ENCODE assay signal across 7 mouse cellular contexts in the genomic region with DNA sequence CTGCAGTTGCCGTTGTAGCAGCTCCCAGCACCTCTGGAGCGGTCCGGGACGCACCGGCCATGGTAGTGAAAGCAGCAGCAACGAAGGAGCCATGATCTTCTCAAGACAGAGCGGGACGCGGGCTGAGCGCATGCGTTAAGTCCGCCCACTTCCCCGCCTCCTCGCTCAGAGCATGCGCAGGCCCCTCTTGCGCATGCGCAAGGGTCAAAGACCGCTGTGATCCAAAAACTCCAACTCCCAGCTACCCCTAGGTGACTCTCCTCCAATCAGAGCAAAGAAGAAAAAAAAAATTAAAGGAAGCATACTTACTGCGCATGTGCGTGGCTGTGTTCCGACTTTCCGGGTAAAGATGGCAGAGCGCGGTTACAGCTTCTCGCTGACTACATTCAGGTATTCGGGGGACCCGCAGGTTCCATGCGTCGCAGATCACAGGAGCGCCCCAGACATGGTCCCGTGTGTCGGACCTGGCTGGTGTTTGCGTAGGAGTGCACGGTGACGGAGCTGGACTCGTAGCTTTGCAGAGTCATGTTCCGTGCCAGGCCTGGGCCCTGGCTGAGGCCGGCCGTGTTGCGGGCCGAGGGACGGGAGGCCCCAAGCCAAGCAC. TPM values are rescaled to one million over a fixed set of nuclear protein-coding genes. Genes with fewer than 3 reads are reported as not detected.
DNase-seq lines count a peak whose midpoint lies in the region; ATAC-seq and TF ChIP-seq lines count a peak whose summit lies in the region.

A gene (minus strand): TSS at position 240 of the 604 bp plus-strand sequence.
A gene (plus strand): TSS at position 315 of the 604 bp plus-strand sequence.

- H3K36me3 ChIP-seq in embryonic facial prominence, embryonic 10.5 days (replicated peaks) = peaks cover 55% of the 10 kb centered on the region
- H3K36me3 ChIP-seq in intestine, postnatal 0 days (ENCODE audit: control insufficient read depth, insufficient read depth) = peaks cover 16% of the 10 kb centered on the region
- H3K36me3 ChIP-seq in midbrain, embryonic 12.5 days = peaks cover 26% of the 10 kb centered on the region
- H3K36me3 ChIP-seq in small intestine, adult 2 months (ENCODE audit: control insufficient read depth, insufficient read depth, low read length) = peaks cover 21% of the 10 kb centered on the region

- peak; percentile 97 for DNase-seq in adrenal gland, postnatal 10 days
- peak; percentile 98 for DNase-seq in embryonic facial prominence, embryonic 10.5 days (ENCODE audit: low spot score)
- peak; percentile 83 for DNase-seq in gonadal fat pad, adult 2 months (ENCODE audit: low read depth)
- peak; percentile 97 for DNase-seq in left cerebral cortex, postnatal 4 days

- H3K9ac ChIP-seq in intestine, postnatal 0 days (ENCODE audit: low read depth, low read length) = peak within 1 kb of the TSS; percentile 89
- H3K9ac ChIP-seq in midbrain, embryonic 12.5 days (replicated peaks) = peak within 1 kb of the TSS; percentile 86

- H3K4me2 ChIP-seq in intestine, postnatal 0 days (replicated peaks; ENCODE audit: low read depth) = peak within 1 kb of the TSS; percentile 68
- peak within 1 kb of the TSS; percentile 59 for H3K4me2 ChIP-seq in midbrain, embryonic 12.5 days (replicated peaks)

- ATAC-seq in intestine, postnatal 0 days = peak; percentile 100
- peak; percentile 98 for ATAC-seq in midbrain, embryonic 12.5 days (ENCODE audit: low FRiP score, low read depth)

- H3K9me3 ChIP-seq in embryonic facial prominence, embryonic 10.5 days = no peaks in the 10 kb centered on the region
- no peaks in the 10 kb centered on the region for H3K9me3 ChIP-seq in intestine, postnatal 0 days (ENCODE audit: control insufficient read depth)
- no peaks in the 10 kb centered on the region for H3K9me3 ChIP-seq in midbrain, embryonic 12.5 days

- TF ChIP-seq CTCF in intestine, postnatal 0 days (IDR thresholded peaks at IDR 0.05; ENCODE audit: low read depth) = no peak
- TF ChIP-seq CTCF in small intestine, adult 2 months (IDR thresholded peaks at IDR 0.05; ENCODE audit: extremely low read depth, insufficient read length, insufficient replicate concordance, low read depth, low read length) = no peak

- H3K27me3 ChIP-seq in embryonic facial prominence, embryonic 10.5 days (replicated peaks; ENCODE audit: low read depth, poor library complexity, severe bottlenecking) = no peaks in the 10 kb centered on the region
- H3K27me3 ChIP-seq in intestine, postnatal 0 days (replicated peaks; ENCODE audit: control insufficient read depth, insufficient read depth, low read length) = no peaks in the 10 kb centered on the region
- H3K27me3 ChIP-seq in midbrain, embryonic 12.5 days = no peaks in the 10 kb centered on the region
- H3K27me3 ChIP-seq in small intestine, adult 2 months (ENCODE audit: control insufficient read depth, insufficient read depth, low read length) = no peaks in the 10 kb centered on the region

- 0 out of 2 replicates have a peak, but pooled peaks cover 7% of the 10 kb centered on the region for H3K4me1 ChIP-seq in embryonic facial prominence, embryonic 10.5 days
- 0 out of 2 replicates have a peak, but pooled peaks cover 5% of the 10 kb centered on the region for H3K4me1 ChIP-seq in intestine, postnatal 0 days (replicated peaks; ENCODE audit: control insufficient read depth, insufficient read depth, low read length)
- H3K4me1 ChIP-seq in midbrain, embryonic 12.5 days = peaks cover 14% of the 10 kb centered on the region; the same call in 1 of the 2 replicates
- peaks cover 3% of the 10 kb centered on the region; the same call in 1 of the 2 replicates for H3K4me1 ChIP-seq in small intestine, adult 2 months (ENCODE audit: control insufficient read depth, insufficient read depth, insufficient read length, low read length)

- peak; percentile 77 for TF ChIP-seq POLR2A in small intestine, adult 2 months (IDR thresholded peaks at IDR 0.05; ENCODE audit: low read depth, low read length)

- H3K4me3 ChIP-seq in embryonic facial prominence, embryonic 10.5 days = peak within 1 kb of the TSS; percentile 92
- peak within 1 kb of the TSS; percentile 80 for H3K4me3 ChIP-seq in intestine, postnatal 0 days (ENCODE audit: low read depth, low read length)
- H3K4me3 ChIP-seq in midbrain, embryonic 12.5 days = peak within 1 kb of the TSS; percentile 90
- H3K4me3 ChIP-seq in small intestine, adult 2 months (ENCODE audit: low read depth, low read length) = peak within 1 kb of the TSS; percentile 99

- WGBS in embryonic facial prominence, embryonic 10.5 days = under 1% methylated on average over 42 of the region's 42 CpGs
- under 1% methylated on average over 42 of the region's 42 CpGs for WGBS in intestine, postnatal 0 days
- under 1% methylated on average over 42 of the region's 42 CpGs for WGBS in midbrain, embryonic 12.5 days
- WGBS in small intestine, adult 2 months = under 1% methylated on average over 42 of the region's 42 CpGs

- intact Hi-C loops in left cerebral cortex, postnatal 4 days (cut with DNase I) = loop anchor here (10.0 kb wide), 1 partner anchor 308 kb away; no protein-coding TSS in a partner anchor

- peak within 1 kb of the TSS; percentile 84 for H3K27ac ChIP-seq in embryonic facial prominence, embryonic 10.5 days (replicated peaks)
- peak within 1 kb of the TSS; percentile 85 for H3K27ac ChIP-seq in intestine, postnatal 0 days (ENCODE audit: low read depth, low read length)
- peak within 1 kb of the TSS; percentile 71 for H3K27ac ChIP-seq in midbrain, embryonic 12.5 days (replicated peaks)
- H3K27ac ChIP-seq in small intestine, adult 2 months (ENCODE audit: insufficient read depth, low read depth, low read length) = peak within 1 kb of the TSS; percentile 85

RNA-seq across cellular contexts. Expression of the first gene that starts in this region (rescaled TPM):
- total RNA-seq in adrenal gland, postnatal 10 days (2021) = 10 to 100 TPM; 57.5 to 61.1 TPM
- 111 and 113 TPM in 2 replicates for polyA plus RNA-seq in embryonic facial prominence, embryonic 10.5 days (2016; fragmentation: Nextera tagmentation; extraction: Ambion mirVana)
- 8.1 and 9.3 TPM in 2 replicates for polyA plus RNA-seq in gonadal fat pad, adult 2 months (2012; rRNA removed)
- polyA plus RNA-seq in intestine, postnatal 0 days (2015; fragmentation: Nextera tagmentation; extraction: Ambion mirVana) = 105 and 107 TPM in 2 replicates
- 10 to 100 TPM; 36.0 to 41.0 TPM for total RNA-seq in left cerebral cortex, postnatal 4 days (2021)
- 107 and 114 TPM in 2 replicates for polyA plus RNA-seq in midbrain, embryonic 12.5 days (2016; fragmentation: Nextera tagmentation; extraction: Ambion mirVana)
- polyA plus RNA-seq in small intestine, adult 2 months (2012; rRNA removed) = 1.8 and 2.4 TPM in 2 replicates

RNA-seq across cellular contexts. Expression of the second gene that starts in this region (rescaled TPM):
- 10 to 100 TPM; 94.3 to 99.3 TPM for total RNA-seq in adrenal gland, postnatal 10 days (2021)
- 241 and 244 TPM in 2 replicates for polyA plus RNA-seq in embryonic facial prominence, embryonic 10.5 days (2016; fragmentation: Nextera tagmentation; extraction: Ambion mirVana)
- 46.5 and 49.2 TPM in 2 replicates for polyA plus RNA-seq in gonadal fat pad, adult 2 months (2012; rRNA removed)
- polyA plus RNA-seq in intestine, postnatal 0 days (2015; fragmentation: Nextera tagmentation; extraction: Ambion mirVana) = 178 and 183 TPM in 2 replicates
- total RNA-seq in left cerebral cortex, postnatal 4 days (2021) = 10 to 100 TPM; 71.1 to 72.2 TPM
- polyA plus RNA-seq in midbrain, embryonic 12.5 days (2016; fragmentation: Nextera tagmentation; extraction: Ambion mirVana) = 174 and 178 TPM in 2 replicates
- polyA plus RNA-seq in small intestine, adult 2 months (2012; rRNA removed) = 11.8 and 24.8 TPM in 2 replicates

Comparison
In these comparisons a context has a peak if more than half of its experiments do, and no peak if none do; other contexts are left out.
1. Peak in every context shown above with its lines: DNase-seq, ATAC-seq, H3K4me3 ChIP-seq and H3K27ac ChIP-seq.
2. RNA of the first gene that starts in this region (polyA plus RNA-seq): 111 to 113 TPM in embryonic facial prominence, embryonic 10.5 days, 105 to 107 TPM in intestine, postnatal 0 days and 107 to 114 TPM in midbrain, embryonic 12.5 days; 8.1 to 9.3 TPM in gonadal fat pad, adult 2 months and 1.8 to 2.4 TPM in small intestine, adult 2 months; every median in the first group is over 10 times any median in the second.